Mouse (Mus musculus) cerebellum, postnatal 14 days (tissue): ENCODE measurements around the gene Cldn5.

Experiments used
- DNase-seq, 2 experiments: peaks; one replicate each; pipeline ENCODE4 v3.0.0; 2021; ENCODE audit warnings: mixed read lengths in 2 of 2

Gene Cldn5

GRCm38 (mm10) chr16:18776556-18777100 is at the start of gene Cldn5:
TSS of gene Cldn5 (plus strand) at chr16:18776847.
- no peak for DNase-seq

DNA sequence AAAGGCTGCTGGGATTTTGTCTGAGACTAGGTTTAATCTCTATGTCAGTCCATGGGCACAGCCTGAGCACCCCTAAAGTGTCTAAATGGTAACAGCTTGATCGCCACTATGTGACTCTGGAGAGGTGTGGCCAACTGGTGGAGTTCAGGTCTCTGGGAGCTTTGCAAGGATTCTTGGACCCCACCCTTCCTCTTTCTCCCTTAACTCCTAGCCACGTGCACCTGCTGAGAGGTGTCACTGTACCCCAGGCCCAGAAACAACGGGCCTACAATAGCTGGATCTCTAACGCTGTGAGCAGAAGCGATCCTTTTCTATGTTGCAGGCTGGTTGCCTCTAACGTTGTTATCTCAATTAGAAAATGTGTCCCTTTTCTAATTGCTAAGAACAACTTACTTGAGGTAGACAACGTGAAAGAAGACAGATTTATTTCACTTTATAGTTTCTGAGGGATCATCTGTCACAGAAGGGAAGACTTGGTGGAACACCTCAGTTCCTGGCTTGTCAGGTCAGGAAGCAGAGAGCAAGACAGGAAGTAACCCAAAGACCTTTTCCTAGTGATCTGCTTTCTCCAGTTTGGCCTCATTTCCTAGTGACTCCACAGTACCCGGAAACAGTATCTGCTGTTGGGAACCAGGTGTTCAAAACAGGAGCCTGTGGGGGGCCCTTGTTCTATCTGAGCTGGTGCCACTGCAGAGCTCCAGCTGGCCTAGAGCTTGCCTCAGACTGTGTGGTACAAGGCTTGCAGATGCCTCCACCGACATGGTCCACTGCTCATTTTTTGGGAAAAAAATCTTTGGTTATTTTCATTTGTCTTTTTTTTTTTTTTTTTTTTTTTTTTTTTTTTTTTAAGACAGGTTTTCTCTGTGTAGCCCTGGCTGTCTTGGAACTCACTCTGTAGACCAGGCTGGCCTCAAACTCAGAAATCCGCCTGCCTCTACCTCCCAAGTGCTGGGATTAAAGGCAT is 48.8 kb upstream of the Cldn5 start:
- DNase-seq, result no peak

DNA sequence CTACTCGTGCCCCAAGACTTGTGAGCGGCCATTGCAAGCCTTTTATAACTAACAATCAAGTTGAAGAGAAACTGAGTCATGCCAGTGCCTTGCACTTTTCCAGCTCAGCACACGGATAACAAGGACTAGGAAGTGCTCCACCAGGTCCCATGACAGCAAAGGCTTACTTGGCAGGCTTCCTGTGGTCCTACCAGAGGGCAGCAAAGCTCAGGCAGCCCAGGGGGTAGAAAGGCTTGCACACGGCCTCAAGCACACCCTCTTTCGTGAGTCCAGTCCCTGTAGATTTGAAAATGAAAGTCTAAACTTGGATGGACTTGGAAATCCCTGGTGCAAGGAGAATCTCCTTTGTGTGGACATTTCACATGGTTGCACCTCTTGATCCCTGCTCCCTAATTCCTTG is 47.5 kb upstream of the Cldn5 start:
- DNase-seq, result no peak

GRCm38 (mm10) chr16:18730640-18731039 is 46.0 kb upstream of the Cldn5 start:
- no peak for DNase-seq

GRCm38 (mm10) chr16:18733100-18733956 is 43.3 kb upstream of the Cldn5 start:
- no peak for DNase-seq

- no peak for DNase-seq
Measured at GRCm38 (mm10) chr16:18738303-18738702, 38.3 kb upstream of the Cldn5 start.

DNA sequence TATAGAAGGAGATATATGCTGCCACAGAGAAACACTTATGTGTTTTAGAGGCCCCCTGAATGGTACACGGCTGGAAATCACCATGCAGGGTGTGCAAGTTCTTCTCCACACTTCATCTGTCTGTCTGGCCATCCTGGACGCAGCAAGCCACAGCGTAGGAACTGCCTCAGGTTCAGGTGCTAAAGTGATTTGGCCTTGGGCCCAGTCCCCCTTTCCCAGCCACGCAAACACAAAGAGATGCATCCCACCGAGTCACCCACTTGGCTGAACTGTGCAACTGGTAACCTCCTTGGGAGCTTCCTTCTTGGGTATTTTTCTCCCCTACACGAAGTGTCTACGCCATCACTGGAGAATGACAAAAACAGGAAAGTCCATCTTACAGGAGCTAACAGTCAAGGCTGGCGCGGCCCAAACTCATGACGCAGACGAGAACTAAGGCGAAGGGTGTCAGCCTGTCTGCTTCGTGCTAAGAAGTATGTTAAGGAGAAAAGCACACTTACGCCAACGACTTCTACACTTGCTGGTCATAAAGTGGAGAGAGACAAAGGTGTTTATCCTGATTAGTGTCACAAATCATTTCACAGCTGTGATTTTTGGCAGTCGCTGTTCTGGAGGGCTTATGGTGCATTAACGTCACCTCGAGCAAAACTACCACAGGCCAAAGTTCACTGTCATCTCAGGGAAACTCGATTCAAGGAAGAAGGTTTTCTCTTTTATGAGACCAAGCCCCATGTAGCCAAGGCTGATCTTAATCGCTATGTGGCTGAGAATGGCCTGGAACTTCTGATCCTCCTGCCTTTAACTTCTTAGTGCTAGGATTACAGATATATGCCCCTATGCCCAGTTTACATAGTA is 30.2 kb upstream of the Cldn5 start:
- no peak for DNase-seq

GRCm38 (mm10) chr16:18751101-18751500 is 25.5 kb upstream of the Cldn5 start:
- DNase-seq, result no peak

DNA sequence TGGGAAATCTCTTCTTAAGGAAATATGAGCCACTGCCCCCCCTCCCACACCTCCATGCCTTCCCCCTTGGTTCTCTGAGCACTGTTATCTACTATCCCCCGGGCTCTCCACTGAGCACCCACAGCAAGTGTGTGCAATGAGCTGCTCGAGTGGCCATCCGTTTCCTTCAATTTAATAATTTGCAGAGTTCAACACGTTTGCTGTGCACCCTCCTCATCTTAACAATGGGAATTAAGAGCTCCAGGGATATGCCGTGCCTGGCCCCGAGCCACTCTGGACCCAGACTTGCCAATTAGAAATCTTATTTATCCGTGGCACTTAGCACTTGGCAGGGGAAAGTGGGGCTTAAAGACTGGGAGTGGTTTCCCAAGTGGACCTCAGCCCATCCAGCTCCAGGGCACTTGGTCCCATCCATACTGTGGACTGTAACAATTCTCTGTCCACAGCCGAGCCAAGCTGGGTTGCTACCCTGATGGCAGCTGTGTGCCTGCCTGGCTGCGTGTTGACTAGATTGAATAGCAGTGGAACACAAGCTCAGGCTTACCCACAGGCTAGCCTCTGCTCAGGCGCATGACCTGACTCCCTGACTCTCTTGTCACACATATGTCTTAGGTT is 24.7 kb upstream of the Cldn5 start:
- no peak for DNase-seq

GRCm38 (mm10) chr16:18761734-18762133 is 14.9 kb upstream of the Cldn5 start:
- DNase-seq, result no peak

DNA sequence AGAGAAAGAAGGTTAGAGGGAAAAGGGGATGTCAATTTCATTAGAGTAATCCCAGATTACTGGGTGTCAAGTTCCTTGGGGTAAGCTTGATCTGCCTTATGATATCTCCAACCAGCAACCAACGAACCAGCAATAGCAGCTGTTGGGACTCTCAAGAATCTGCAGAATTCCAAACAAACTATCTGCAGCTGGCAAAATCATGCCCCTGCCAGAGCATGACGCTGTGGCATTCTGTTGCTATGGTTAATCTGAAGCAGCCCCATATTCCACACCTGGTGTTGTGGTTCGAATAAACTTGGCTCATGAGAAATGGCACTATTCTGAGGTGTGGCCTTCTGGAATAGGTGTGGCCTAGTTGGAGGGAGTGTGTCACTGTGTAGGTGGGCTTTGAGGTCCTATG is 13.7 kb upstream of the Cldn5 start:
- DNase-seq, result no peak

DNA sequence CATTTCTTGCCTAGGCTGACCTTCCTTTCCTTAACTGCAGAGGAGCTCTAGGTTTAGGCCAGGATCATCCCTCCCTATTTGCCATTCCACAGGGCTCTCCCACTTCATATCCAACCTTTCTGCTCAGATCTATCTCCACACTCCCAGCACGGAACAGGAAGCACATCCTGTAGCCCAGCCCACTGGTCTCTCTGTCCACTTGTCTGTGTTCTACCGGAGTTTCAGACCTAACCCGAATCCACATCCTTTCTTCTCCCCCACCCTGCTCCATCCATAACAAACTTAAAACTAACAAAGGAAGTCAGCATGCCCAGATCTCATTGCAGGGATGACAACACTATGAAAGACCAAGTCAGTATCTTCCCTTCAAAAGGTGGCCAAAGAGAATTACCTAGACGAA is 10.3 kb upstream of the Cldn5 start:
- DNase-seq, result no peak

DNA sequence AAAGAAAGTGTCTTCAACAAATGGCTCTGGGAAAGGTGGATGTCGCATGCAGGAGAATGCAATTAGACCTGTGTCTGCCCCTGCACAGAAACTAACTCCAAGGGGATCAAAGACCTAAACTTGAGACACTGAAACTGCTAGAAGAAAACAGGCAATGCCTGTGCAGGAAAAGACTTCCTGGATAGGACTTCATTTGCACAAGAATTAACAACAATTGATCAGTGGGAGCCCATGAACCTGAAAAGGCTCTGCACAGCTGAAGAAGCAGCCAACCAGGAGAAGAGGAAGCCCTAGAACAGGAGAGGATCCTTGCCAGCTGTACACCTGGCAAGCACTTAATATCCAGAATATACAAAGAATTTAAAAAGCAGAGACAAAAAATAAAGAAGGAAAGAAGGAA is 7.1 kb upstream of the Cldn5 start:
- no peak for DNase-seq

DNA sequence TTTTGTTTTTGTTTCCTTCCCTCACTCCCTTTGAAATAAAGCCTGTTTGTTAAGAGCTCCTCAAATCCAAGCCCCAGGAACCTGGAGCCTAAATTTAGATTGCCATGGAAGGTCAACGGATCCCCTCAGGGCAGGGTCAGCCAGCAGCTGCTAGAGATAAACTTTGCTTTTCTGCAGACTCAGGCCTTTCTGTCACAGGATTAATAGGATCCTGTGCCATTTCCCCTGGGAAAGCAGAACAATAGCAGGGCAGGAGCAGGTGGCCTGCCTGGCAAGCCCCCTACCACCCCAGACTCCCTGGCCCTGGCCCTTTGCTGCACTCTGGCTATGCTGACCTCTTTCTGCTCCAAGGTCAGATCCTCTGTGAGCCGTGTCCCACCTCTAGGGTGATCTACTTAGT is 2.7 kb upstream of the Cldn5 start:
- DNase-seq, result no peak

GRCm38 (mm10) chr16:18775621-18776555 is 759 bp upstream of the Cldn5 start:
- DNase-seq, result no peak

- DNase-seq, result peak; percentile 18 to 23
Measured at GRCm38 (mm10) chr16:18777101-18778080, 744 bp downstream of the Cldn5 start.

- DNase-seq, result no peak
Measured at GRCm38 (mm10) chr16:18778461-18778860, 1.8 kb downstream of the Cldn5 start.

- DNase-seq, result no peak
Measured at GRCm38 (mm10) chr16:18781810-18782209, 5.2 kb downstream of the Cldn5 start.

- DNase-seq, result no peak
Measured at GRCm38 (mm10) chr16:18785025-18785424, 8.4 kb downstream of the Cldn5 start.

DNA sequence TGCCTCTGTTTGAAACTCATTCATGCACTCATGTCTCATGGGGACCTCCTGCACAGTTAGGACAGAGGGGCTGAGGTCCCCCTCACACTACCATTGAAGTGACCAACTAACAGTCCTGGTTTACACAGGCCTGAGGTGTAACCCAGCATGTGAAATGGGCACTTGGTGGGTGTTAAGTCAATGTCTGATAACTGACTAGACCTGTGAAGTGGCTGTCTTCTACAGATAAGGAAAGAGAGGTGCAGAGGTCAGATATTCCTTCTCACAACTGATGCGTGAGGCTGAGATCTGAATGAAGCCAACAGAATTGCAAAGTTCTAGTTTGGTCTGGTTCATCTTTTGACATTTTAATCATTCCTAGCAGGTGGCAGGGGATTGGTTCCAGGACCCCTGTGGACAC is 8.8 kb downstream of the Cldn5 start:
- no peak for DNase-seq
